Mouse (Mus musculus) urinary bladder, postnatal 36 days (tissue): ENCODE results near the gene Tiam2.

Experiments
- DNase-seq, 2 experiments: peaks; one replicate each; pipeline ENCODE4 v3.0.0; 2022; ENCODE audit warnings: low spot score in 2 of 2, mixed read lengths in 1 of 2

Tiam2 gene

GRCm38 (mm10) chr17:3326148-3326902 lies at the start of gene Tiam2:
Tiam2 (plus strand) TSS chr17:3326573.
- DNase-seq: peak; percentile 30 to 56

- no peak for DNase-seq
Observed at GRCm38 (mm10) chr17:3280321-3280720, 46.1 kb upstream of the Tiam2 start.

- no peak for DNase-seq
Observed at GRCm38 (mm10) chr17:3281939-3282338, 44.4 kb upstream of the Tiam2 start.

GRCm38 (mm10) chr17:3285030-3285671 lies 41.2 kb upstream of the Tiam2 start:
- DNase-seq: peak in 1 of 2 experiments; percentile 13

GRCm38 (mm10) chr17:3286123-3286825 lies 40.1 kb upstream of the Tiam2 start:
- DNase-seq: no peak

GRCm38 (mm10) chr17:3288341-3288740 lies 38.0 kb upstream of the Tiam2 start:
- peak; percentile 55 to 62 for DNase-seq

- DNase-seq: no peak
Observed at GRCm38 (mm10) chr17:3295097-3295496, 31.3 kb upstream of the Tiam2 start.

- DNase-seq: no peak
Observed at GRCm38 (mm10) chr17:3299487-3299886, 26.9 kb upstream of the Tiam2 start.

GRCm38 (mm10) chr17:3305926-3306325 lies 20.4 kb upstream of the Tiam2 start:
- DNase-seq: no peak

GRCm38 (mm10) chr17:3313711-3314624 lies 12.4 kb upstream of the Tiam2 start:
- DNase-seq: peak; percentile 52 to 67

- DNase-seq: no peak
Observed at GRCm38 (mm10) chr17:3314625-3315020, 11.8 kb upstream of the Tiam2 start.

- no peak for DNase-seq
Observed at GRCm38 (mm10) chr17:3315581-3315980, 10.8 kb upstream of the Tiam2 start.

GRCm38 (mm10) chr17:3326903-3327279 lies 518 bp downstream of the Tiam2 start:
- DNase-seq: no peak

GRCm38 (mm10) chr17:3327335-3327734 lies 962 bp downstream of the Tiam2 start:
- DNase-seq: no peak

- DNase-seq: no peak
Observed at GRCm38 (mm10) chr17:3328820-3329219, 2.4 kb downstream of the Tiam2 start.

- no peak for DNase-seq
Observed at GRCm38 (mm10) chr17:3329429-3329828, 3.1 kb downstream of the Tiam2 start.

- peak; percentile 37 to 65 for DNase-seq
Observed at GRCm38 (mm10) chr17:3331721-3332461, 5.5 kb downstream of the Tiam2 start.

GRCm38 (mm10) chr17:3336161-3336739 lies 9.9 kb downstream of the Tiam2 start:
- DNase-seq: no peak

GRCm38 (mm10) chr17:3336887-3337524 lies 10.6 kb downstream of the Tiam2 start:
- no peak for DNase-seq

- DNase-seq: no peak
Observed at GRCm38 (mm10) chr17:3337525-3337888, 11.1 kb downstream of the Tiam2 start.
